Comparison of ENCODE assay signal across 16 mouse cellular contexts in the genomic region with DNA sequence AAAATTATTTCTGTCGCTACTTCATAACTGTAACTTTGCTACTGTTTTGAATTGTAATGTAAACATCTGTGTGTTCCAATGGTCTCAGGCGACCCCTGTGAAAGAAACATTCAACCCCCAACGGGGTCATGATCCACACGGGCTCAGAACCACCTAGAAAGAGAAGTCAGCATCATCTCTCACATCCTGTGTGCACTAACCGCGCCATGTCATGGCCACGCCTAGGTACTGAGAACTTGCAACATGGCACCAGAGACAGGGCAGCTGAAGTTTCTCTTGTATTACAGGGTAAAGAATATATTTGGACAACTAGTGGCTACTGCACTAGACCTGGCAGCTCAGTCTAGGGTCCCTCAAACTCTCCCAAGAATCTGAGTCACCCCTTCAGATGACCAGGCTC. TPM values are rescaled to one million over a fixed set of nuclear protein-coding genes. Genes with fewer than 3 reads are reported as not detected.
DNase-seq lines count a peak whose midpoint lies in the region; ATAC-seq and TF ChIP-seq lines count a peak whose summit lies in the region.
"Had no signal": no experiment of that assay in that cellular context is flagged by ENCODE, and none has a peak within 500 bp of the region (broad histone marks: within the 10 kb centered on the region; RNA-seq: fewer than 3 reads in every experiment).

No protein-coding gene starts in this region.

- WGBS in liver, postnatal 0 days (ENCODE audit: insufficient replicate concordance) = 59% methylated on average over 7 of the region's 7 CpGs
- WGBS in liver, embryonic 11.5 days = 62% methylated on average over 7 of the region's 7 CpGs
- 52% methylated on average over 7 of the region's 7 CpGs for whole genome bisulfite sequencing in bone marrow, adult 2 months

- H3K36me3 ChIP-seq in liver, postnatal 0 days (replicated peaks; ENCODE audit: insufficient read depth, low read length) = no peaks in the 10 kb centered on the region
- no peaks in the 10 kb centered on the region for H3K36me3 ChIP-seq in liver, embryonic 11.5 days (ENCODE audit: control insufficient read depth, insufficient read depth, low read length)
- H3K36me3 ChIP-seq: embryonic facial prominence, embryonic 10.5 days; embryonic facial prominence, embryonic 12.5 days; forebrain, embryonic 15.5 days had no signal

- no peak for TF ChIP-seq POLR2A in bone marrow, adult 2 months (IDR thresholded peaks at IDR 0.05; ENCODE audit: borderline replicate concordance, control insufficient read depth, low read depth, low read length)

- peaks cover 5% of the 10 kb centered on the region; the same call in 1 of the 2 replicates for H3K4me1 ChIP-seq in liver, postnatal 0 days (ENCODE audit: insufficient read depth)
- peaks cover 4% of the 10 kb centered on the region; the same call in 1 of the 2 replicates for H3K4me1 ChIP-seq in liver, embryonic 11.5 days (replicated peaks; ENCODE audit: control insufficient read depth, insufficient read depth, low read length)
- H3K4me1 ChIP-seq in bone marrow, adult 2 months (ENCODE audit: control insufficient read depth, insufficient read depth, low read length) = peaks cover 7% of the 10 kb centered on the region; the same call in 1 of the 2 replicates
- H3K4me1 ChIP-seq: embryonic facial prominence, embryonic 12.5 days; forebrain, embryonic 13.5 days; forebrain, embryonic 15.5 days had no signal

- H3K27me3 ChIP-seq in liver, postnatal 0 days (ENCODE audit: insufficient read depth, low read length) = no peaks in the 10 kb centered on the region
- no peaks in the 10 kb centered on the region; the same call in 1 of the 2 replicates for H3K27me3 ChIP-seq in liver, embryonic 11.5 days (replicated peaks; ENCODE audit: control insufficient read depth, insufficient read depth, low read length)
- H3K27me3 ChIP-seq: forebrain, embryonic 13.5 days; forebrain, embryonic 15.5 days had no signal

- no peak overlapping the region for H3K9ac ChIP-seq in liver, postnatal 0 days (replicated peaks)
- no peak overlapping the region for H3K9ac ChIP-seq in liver, embryonic 11.5 days (ENCODE audit: low read depth, low read length)
- H3K9ac ChIP-seq: embryonic facial prominence, embryonic 12.5 days; forebrain, embryonic 13.5 days; forebrain, embryonic 15.5 days; forebrain, postnatal 0 days had no signal

- H3K27ac ChIP-seq in liver, postnatal 0 days (ENCODE audit: low read depth) = peak overlapping the region; percentile 39; the same call in 1 of the 2 replicates
- H3K27ac ChIP-seq in liver, embryonic 11.5 days (ENCODE audit: low read depth, low read length) = no peak overlapping the region
- H3K27ac ChIP-seq in bone marrow, adult 2 months (ENCODE audit: control insufficient read depth, insufficient read depth, low read depth, low read length, poor library complexity) = peak overlapping the region; percentile 62
- H3K27ac ChIP-seq: embryonic facial prominence, embryonic 10.5 days; embryonic facial prominence, embryonic 12.5 days; forebrain, embryonic 13.5 days; forebrain, embryonic 15.5 days had no signal

- no peak overlapping the region for H3K4me3 ChIP-seq in liver, postnatal 0 days (ENCODE audit: low read depth, low read length)
- no peak overlapping the region for H3K4me3 ChIP-seq in liver, embryonic 11.5 days (ENCODE audit: low read depth, low read length)
- no peak overlapping the region for H3K4me3 ChIP-seq in bone marrow, adult 2 months (replicated peaks; ENCODE audit: control insufficient read depth, low read depth, low read length)
- H3K4me3 ChIP-seq: embryonic facial prominence, embryonic 10.5 days; embryonic facial prominence, embryonic 12.5 days; forebrain, embryonic 13.5 days; forebrain, embryonic 15.5 days had no signal

- no peak for TF ChIP-seq EP300 in liver, postnatal 0 days (IDR thresholded peaks at IDR 0.05; ENCODE audit: low read depth)

- H3K4me2 ChIP-seq in liver, postnatal 0 days (ENCODE audit: low read depth, low read length) = no peak overlapping the region
- H3K4me2 ChIP-seq in liver, embryonic 11.5 days = no peak overlapping the region
- H3K4me2 ChIP-seq: embryonic facial prominence, embryonic 12.5 days; forebrain, embryonic 13.5 days; forebrain, embryonic 15.5 days had no signal

- no peak for TF ChIP-seq CTCF in liver, postnatal 0 days (IDR thresholded peaks at IDR 0.05; ENCODE audit: low read depth)
- no peak for TF ChIP-seq CTCF in bone marrow, adult 2 months (IDR thresholded peaks at IDR 0.05; ENCODE audit: control insufficient read depth, insufficient read depth, low read length)

- no peak for ATAC-seq in liver, postnatal 0 days
- no peak for ATAC-seq in liver, embryonic 11.5 days (replicated peaks; ENCODE audit: low FRiP score)
- peak; percentile 79 for ATAC-seq in megakaryocyte, adult 5-6 weeks (ENCODE audit: poor library complexity, severe bottlenecking)
- ATAC-seq: forebrain, embryonic 13.5 days; forebrain, postnatal 0 days had no signal

- H3K9me3 ChIP-seq in liver, postnatal 0 days (ENCODE audit: low read length) = peaks cover 2% of the 10 kb centered on the region; the same call in 1 of the 2 replicates
- no peaks in the 10 kb centered on the region for H3K9me3 ChIP-seq in liver, embryonic 11.5 days (ENCODE audit: control insufficient read depth, low read length)
- H3K9me3 ChIP-seq: embryonic facial prominence, embryonic 12.5 days; forebrain, embryonic 15.5 days had no signal

- DNase-seq in liver, postnatal 0 days = no peak
- DNase-seq in liver, embryonic 11.5 days (ENCODE audit: low spot score) = no peak
- DNase-seq in ovary, postnatal 36 days (ENCODE audit: low spot score) = no peak
- DNase-seq: cerebellum, adult 11-12 months had no signal

RNA-seq across cellular contexts. Expression of a gene that starts 12.7 kb away (rescaled TPM):
- 0.66 and 7.2 TPM in 2 replicates for polyA plus RNA-seq in liver, postnatal 0 days (2015; fragmentation: Nextera tagmentation; extraction: Ambion mirVana)
- polyA plus RNA-seq in liver, embryonic 11.5 days (2014; fragmentation: Nextera tagmentation; extraction: Ambion mirVana) = 9.9 and 20.9 TPM in 2 replicates
- polyA plus RNA-seq in bone marrow, adult 2 months (2011; ENCODE audit: insufficient read depth, insufficient read length, low replicate concordance, missing spikeins) = 4.3 and 6.0 TPM in 2 replicates
- total RNA-seq in megakaryocyte, adult 5-6 weeks (2015) = 0.85 and 1.1 TPM in 2 replicates
- total RNA-seq in megakaryocyte, adult 5-6 weeks (2017) = 3.4 and 6.4 TPM in 2 replicates
- total RNA-seq: adrenal gland, adult 2 months; adrenal gland, postnatal 25 days had no signal
- polyA plus RNA-seq: adrenal gland, adult 2 months; C2C12; embryonic facial prominence, embryonic 10.5 days; forebrain, embryonic 11.5 days had no signal

RNA-seq across cellular contexts. Expression of a gene that starts 27.2 kb away (rescaled TPM):
- 0.13 and 0.18 TPM in 2 replicates for polyA plus RNA-seq in liver, postnatal 0 days (2015; fragmentation: Nextera tagmentation; extraction: Ambion mirVana)
- 0.32 and 0.39 TPM in 2 replicates for polyA plus RNA-seq in liver, embryonic 11.5 days (2014; fragmentation: Nextera tagmentation; extraction: Ambion mirVana)
- polyA plus RNA-seq in bone marrow, adult 2 months (2011; ENCODE audit: insufficient read depth, insufficient read length, low replicate concordance, missing spikeins) = 4.5 and 8.2 TPM in 2 replicates
- 1.1 and 1.8 TPM in 2 replicates for total RNA-seq in megakaryocyte, adult 5-6 weeks (2015)
- total RNA-seq in megakaryocyte, adult 5-6 weeks (2017) = 1.3 and 3.5 TPM in 2 replicates
- total RNA-seq: adrenal gland, adult 2 months; adrenal gland, postnatal 10 days; adrenal gland, postnatal 25 days had no signal
- polyA plus RNA-seq: adrenal gland, adult 2 months; C2C12; embryonic facial prominence, embryonic 10.5 days; embryonic facial prominence, embryonic 12.5 days; forebrain, embryonic 11.5 days; forebrain, embryonic 13.5 days; forebrain, embryonic 15.5 days had no signal

RNA-seq across cellular contexts. Expression of a gene that starts 44.6 kb away (rescaled TPM):
- 97.7 and 97.9 TPM in 2 replicates for polyA plus RNA-seq in liver, postnatal 0 days (2015; fragmentation: Nextera tagmentation; extraction: Ambion mirVana)
- 276 and 285 TPM in 2 replicates for polyA plus RNA-seq in liver, embryonic 11.5 days (2014; fragmentation: Nextera tagmentation; extraction: Ambion mirVana)
- 221 and 312 TPM in 2 replicates for polyA plus RNA-seq in bone marrow, adult 2 months (2011; ENCODE audit: insufficient read depth, insufficient read length, low replicate concordance, missing spikeins)
- 354 and 364 TPM in 2 replicates for total RNA-seq in megakaryocyte, adult 5-6 weeks (2015)
- total RNA-seq in megakaryocyte, adult 5-6 weeks (2017) = 189 and 193 TPM in 2 replicates
